Mouse (Mus musculus) bone marrow, adult 2 months (tissue): ENCODE data around the gene Ankrd33b.

Experiments used
- CTCF ChIP-seq: fragments of 200-500 bp; IDR thresholded peaks from 2 replicates; pipeline ENCODE4 v1.5.1; 2011; ENCODE audit warnings: low read length, control low read depth; ENCODE audit not compliant: control insufficient read depth, insufficient read depth
- POLR2A ChIP-seq: fragments of 200-500 bp; IDR thresholded peaks from 2 replicates; pipeline ENCODE4 v1.6.1; 2011; ENCODE audit warnings: low read depth, mild to moderate bottlenecking, control low read depth, low read length, borderline replicate concordance; ENCODE audit not compliant: control insufficient read depth

DNA sequence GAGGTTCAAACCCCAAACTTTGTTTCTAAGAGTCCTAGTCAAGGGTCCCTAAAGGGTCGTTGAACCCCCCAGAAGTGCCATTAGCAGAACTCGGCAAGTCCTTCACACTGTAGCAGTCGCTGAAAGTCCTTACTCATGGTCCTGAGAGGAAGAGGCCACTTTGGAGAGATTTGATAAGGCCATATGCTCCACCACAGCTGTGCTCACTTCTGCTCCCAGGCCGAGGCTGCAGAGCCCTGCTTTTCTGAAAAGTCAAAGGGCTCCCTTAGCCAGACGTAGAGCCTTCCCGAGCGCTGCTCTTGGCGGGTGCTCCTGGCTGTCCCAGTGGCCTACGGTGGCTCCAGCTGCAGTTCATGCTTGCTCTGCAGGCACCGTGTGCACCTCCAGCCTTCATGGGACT lies 94.0 kb downstream of the Ankrd33b start:
- TF ChIP-seq CTCF (no peak), POLR2A (no peak)
